Mouse (Mus musculus): ENCODE measurements at regions not wholly inside any gene's neighbourhood (a gene's known extent, or its start where the extent isn't known, plus 50 kb on each side); places are given as distances from the start of the nearest gene placed in this dataset.
"Not testable (repeated sequence)": the region's sequence is repeated elsewhere in the genome, so short reads cannot be mapped to it uniquely, and the experiment has no call there.

DNA sequence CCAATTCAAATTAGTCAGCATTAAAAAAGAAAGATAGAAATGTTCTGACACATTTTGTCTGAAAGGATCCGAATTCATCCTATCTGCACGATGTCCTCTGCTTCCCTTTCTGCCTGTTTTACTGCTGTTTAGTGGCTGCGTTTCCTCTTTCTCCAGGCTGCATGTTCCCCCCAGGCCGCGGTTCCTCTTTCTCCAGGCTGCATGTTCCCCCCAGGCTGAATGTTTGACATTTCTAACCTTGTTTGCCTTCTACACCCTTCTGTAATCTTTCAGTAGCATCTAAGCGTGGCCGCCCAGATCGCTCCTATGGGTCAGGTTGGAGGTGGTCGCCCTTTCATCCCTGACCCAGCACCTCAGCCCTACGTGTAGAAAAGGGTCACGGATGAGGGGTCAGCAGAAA is 89.6 kb upstream of the Mdm1 start:
- peak; percentile 37 for DNase-seq

DNA sequence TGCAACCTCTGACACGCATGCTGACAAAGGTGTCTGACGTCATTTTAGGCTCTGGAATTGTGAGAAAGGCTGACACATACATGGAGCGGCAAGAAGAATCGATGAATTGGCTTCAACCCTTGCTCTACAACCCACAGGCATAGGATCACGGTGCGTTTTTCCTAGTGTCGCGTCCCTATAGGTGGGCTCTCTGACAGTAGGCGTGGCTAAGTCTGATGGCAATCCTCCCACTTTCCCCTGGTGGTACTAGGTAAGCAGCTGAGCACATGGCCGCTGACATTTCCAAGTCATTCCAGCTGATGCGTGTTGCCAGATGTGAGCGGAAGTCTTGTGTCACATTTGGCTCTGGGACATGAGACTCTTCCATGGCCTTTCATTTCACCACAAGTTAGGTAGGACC is 89.1 kb upstream of the Mdm1 start:
- DNase-seq = no peak

DNA sequence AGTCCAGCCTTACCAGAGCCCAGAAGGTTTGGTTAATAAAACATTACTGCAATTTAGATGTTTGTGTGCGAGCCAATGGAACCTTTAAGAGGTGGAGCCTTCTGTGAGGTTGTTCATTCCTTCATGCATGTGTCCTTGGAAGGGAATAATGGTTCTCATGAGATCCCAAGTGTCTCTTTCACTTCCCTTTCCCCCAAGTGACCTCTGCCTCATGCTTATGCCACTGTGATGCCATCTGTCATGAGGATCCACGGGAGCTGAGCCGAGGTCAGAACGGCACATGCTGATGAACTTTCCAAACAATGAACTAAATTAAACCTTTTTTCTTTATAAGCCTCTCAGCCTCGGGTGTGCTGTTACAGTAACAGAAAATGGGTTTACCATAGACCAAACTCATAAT is 88.6 kb upstream of the Mdm1 start:
- DNase-seq = no peak

DNA sequence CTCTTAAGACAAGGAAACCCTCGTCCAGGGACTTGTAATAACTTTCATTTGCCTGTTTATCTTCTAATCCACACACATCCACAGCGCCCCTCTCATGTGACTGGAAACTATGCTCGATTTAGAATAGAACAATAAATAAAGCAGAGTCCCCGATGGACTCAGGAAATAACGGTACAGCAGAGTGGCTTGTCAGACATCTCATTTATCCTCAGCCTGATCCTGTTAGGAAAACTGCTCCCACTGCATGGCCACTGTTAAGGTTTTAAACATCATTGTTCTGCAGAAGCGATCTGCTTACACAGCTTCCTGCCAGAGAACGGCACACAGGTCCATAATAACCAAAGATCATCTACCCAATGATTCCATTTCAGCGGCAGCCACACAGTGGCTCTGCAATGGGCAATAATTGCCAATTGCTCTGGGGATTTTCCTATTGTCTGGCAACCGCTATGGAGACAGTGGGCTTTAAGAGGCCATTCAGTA is 84.8 kb upstream of the Mdm1 start:
- DNase-seq = no peak

DNA sequence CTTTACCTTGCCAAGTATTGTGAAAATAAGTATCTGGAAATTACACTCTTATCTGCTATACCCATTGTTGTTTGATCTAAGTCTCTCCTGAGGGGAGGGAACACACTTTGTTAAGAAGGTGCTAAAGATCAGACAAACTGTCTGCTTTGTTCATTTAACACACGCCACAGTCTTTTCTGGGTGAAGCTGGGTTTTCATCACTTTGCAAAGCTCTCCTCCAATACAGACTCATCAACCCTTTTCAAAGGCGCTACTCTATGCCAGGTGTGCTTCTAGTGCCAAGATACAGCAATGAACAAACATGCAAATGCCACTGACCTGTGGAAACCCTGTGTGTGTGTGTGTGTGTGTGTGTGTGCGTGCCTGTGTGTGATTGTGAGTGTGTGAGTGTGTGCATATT is 84.1 kb upstream of the Mdm1 start:
- no peak for DNase-seq

DNA sequence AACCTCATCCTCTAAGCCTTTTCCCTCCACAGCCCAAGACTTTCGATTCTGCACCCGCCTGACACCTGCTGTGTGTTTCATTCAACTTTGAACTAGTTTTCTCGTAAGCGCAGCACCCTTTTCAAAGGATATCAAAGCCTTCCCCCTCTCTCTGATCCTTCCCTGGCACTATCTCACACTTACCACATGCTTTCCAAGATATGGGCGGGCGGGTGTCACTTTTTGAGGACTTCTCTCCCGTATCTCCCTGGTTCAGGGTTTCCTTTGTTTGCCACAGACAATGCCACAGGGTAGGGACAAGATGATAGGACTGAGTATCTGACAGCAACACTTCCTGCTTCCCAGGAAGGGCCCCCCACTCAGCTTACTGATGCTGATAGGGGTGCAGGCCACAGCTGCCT is 76.8 kb upstream of the Mdm1 start:
- no peak for DNase-seq

DNA sequence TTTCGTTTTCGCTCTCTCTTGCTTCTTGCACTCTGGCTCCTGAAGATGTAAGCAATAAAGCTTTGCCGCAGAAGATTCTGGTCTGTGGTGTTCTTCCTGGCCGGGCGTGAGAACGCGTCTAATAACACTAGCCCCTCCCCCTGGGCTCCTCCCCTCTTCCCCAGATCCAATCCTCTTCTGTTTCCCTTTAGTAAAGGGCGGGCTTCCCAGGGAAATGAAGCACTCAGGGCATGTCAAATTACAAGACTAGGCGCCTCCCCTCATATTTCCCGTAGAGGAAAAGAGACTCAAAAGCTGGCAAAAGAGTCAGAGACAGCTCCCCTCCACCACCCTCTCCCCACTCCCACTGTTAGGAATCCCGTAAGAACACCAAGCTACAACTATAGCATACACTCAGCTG is 65.3 kb upstream of the Mdm1 start:
- DNase-seq = not testable (repeated sequence)

DNA sequence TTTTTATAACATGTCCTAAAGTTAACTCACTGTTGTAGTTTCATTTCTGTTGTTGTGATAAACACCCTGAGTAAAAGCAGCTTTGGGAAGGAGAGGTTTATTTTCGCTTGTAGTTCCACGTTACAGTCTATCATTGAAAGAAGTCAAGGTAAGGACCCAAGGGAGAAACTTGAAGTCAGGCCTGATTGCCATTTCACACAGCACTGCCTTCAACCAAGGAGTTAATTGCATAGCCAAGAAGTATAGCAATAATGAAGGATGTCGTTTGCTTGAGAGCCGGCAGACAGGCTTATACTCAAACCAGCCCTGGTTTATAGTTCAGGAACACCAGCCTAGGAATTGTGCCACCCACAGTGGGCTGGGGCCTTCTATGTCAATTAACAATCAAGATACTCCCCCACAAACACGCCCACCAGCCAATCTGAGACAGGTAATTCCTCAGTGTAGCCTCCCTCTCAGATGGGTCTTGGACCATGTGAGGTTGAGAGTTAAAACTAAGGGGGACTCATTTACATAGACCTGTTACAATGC is 59.9 kb upstream of the Mdm1 start:
- DNase-seq = no peak

DNA sequence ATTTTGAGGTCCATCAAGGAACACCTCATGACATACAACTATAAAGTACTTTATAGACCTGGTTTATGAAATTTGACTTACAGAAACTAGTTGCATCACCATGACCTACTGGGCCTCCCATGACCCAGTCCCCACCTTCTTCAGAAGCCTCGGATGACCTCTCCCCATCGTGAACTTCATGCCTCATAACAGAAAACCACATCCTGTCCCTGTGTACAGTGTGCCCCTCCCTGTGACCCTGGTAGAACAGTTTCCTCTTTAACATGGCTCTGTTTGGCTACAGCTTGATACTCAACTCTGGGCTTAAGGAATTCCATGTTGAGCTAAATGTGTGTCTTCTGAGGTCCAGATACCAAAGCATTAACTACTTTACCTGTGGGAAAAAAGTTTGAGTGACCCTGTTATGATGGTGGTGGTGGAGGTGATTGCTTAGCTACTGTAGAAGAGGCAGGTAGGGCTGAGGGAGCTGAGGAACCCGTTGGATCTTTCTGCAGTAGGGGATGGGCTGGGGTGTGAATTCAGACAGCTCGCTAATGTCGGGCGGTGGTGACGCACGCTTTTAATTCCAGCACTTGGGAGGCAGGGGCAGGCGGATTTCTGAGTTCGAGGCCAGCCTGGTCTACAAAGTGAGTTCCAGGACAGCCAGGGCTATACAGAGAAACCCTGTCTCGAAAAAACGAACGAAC is 58.4 kb upstream of the Mdm1 start:
- no peak for DNase-seq

DNA sequence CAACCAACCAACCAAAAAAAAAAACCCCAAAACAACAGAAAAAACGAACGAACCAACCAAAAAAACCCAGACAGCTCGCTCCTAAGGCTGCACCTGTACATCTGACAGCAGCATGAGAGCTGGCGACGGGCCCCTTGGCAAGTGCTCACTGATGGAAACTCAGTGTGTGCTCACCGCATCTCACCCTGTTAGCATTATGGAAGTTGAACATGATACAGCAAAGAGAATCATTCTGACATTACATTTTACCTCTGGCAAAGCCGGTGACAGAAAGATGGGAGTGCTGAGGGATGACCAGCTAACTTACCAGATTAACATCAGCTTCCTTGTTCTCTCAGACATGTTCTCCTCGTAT is 57.9 kb upstream of the Mdm1 start:
- no peak for DNase-seq

DNA sequence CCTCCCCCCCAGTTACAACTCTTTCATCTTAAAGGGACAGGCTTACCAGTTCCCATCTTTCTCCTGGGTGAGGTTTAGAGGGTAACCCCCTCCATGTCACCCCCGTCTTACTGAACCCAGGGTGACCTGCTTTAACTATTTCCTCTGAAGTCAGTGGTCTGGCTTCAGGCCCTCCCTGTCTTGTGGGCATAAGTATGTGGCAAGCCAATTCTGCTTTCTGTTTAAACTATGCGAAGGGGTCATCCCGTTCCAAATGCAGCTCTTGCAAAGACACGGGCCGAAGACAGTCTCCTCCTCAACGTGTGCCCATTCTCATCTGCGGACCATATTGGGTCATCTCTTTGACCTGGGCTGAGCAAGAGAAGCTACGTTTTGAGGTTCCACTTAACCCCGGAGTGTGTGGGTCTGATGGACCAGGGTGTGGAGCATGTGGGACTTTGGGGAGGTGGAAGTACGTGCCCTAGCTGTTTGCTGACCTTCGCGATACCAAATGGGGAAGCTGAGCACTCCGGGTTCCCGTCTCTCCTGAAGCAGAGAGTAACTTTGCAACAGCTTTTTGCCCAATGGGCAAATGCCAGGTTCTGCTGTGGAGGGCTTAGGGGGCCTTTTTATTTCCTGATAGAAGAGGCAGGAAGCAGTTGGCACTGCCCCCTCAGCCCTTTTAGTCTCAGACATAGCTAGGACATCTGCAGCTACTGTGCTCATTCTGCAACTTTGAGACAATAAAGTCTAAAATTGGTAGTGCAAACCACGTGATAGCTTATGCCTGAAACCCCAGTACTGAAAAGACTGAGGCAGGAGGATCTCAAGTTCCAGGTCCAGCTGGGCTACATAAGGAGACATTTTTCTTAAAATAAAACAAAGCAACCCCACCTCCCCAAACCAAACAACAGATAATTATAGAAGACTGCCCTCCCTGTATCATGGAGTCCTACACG is 56.3 kb upstream of the Mdm1 start:
- DNase-seq = peak; percentile 50

DNA sequence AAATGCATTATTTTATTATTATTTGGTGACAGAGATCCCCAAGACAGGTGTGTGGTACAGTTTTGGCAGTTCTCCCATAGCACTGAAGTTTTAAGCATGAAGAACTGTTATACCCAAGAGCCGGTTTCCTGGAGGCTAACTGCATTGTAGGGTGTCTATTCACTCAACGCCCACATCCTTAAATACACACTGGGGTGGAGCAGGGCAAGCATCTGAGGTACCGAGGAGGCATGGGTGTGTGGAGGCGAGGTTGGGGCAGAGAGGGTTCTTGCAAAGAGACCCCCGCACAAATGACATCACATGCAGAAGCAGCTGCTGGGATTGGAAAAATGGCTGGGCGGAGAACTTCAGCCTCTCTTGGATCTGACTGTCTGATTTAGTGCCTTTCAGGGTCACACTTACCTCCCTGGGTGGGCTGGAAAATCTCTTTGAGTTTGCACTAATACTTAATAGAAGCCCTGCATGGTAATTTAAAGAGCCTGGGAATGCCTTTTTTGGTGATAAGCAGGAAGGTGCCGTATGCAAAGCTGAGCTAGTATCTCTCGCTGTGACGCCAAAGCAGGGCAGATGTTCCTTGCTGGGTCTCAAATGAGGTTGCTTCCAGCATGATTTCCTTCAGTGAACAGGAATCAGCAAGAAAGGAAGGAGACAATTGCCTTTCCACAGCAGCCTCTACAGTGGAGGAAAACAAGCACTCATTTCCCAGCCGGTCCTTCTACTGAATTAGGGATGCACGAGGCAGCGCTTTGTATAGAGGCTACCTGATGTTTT is 53.9 kb upstream of the Mdm1 start:
- no peak for DNase-seq

DNA sequence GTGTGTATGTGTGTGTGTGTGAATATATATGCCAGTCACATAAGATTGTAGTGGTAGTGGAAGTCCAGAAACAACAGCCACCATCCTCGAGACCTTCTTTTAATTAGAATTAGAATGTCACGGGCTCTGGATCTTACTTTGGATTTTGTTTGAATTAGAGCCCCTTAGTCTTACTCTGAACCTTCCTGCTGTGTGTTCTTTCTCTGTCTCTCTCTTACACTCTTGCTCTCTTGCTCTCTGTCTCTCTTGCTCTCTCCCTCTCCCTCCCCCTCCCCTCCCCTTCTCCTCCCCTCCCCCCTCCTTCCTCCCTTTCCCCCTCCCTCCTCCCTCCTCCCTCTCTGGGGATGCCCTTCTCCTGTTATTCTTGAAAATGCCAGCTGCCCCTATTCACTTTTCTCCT is 53.1 kb upstream of the Mdm1 start:
- no peak for DNase-seq

DNA sequence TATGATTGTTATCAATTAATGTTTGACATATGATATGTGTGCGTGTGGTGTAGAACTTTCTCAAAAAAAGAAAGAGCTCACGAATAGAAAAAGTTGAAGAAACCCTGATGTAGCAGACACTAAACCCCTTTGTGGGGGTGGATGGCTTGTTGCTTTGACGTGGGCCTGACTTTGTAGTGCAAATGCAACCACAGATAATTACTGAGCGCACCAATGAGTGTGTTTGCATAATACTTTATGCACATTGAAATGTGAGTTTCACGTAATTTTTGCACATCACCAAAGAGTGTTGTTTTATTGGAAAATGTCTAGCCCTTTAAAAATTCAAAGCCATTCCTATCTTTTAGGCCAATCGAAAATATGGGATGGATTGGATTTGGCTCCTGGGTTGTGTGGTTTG is 51.7 kb upstream of the Mdm1 start:
- no peak for DNase-seq

DNA sequence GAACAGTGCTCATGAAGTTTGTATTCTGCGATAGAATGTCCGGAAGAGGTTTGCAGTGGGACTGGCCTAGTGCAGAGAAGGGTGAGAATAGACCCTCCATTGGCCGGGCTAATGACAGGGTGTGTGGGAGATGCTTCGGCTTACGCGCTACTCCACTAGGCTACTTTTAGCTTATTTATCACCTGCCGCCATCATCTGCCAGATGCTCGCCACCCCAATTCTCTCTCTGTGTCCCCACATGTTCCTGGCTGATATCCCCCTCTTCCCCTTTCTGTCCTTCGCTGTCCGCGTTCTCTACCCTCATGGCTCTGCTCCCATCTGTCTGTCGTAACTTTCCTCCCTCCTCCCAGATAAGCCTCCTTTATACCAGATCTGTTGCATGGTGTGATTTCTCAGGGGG is 50.1 kb upstream of the Mdm1 start:
- no peak for DNase-seq
